Mouse (Mus musculus) lung, adult 2 months (tissue): Measurements from ENCODE around the gene Adamtsl5.

ENCODE experiments used
- CTCF ChIP-seq: fragments of 200-500 bp; IDR thresholded peaks from 2 replicates; pipeline ENCODE4 v1.5.1; 2011; ENCODE audit warnings: mild to moderate bottlenecking, low read length, control low read depth; ENCODE audit not compliant: insufficient read depth
- POLR2A ChIP-seq: fragments of 200-500 bp; IDR thresholded peaks from 2 replicates; pipeline ENCODE4 v1.6.1; 2011; ENCODE audit warnings: low read depth, mild to moderate bottlenecking, control low read depth, low read length, borderline replicate concordance; ENCODE audit errors: extremely low read depth

GRCm38 (mm10) chr10:80314494-80315001 lies 33.7 kb downstream of the Adamtsl5 start:
- no peak for TF ChIP-seq POLR2A
- TF ChIP-seq CTCF = no peak
